Mouse (Mus musculus): Measurements from ENCODE around the gene Glul. TPM values are rescaled to one million over a fixed set of nuclear protein-coding genes. Genes with fewer than 3 reads are reported as not detected.

Glul gene
- total RNA-seq, 2 experiments from 2014 or later: 1,489 to 1,771 TPM

DNA sequence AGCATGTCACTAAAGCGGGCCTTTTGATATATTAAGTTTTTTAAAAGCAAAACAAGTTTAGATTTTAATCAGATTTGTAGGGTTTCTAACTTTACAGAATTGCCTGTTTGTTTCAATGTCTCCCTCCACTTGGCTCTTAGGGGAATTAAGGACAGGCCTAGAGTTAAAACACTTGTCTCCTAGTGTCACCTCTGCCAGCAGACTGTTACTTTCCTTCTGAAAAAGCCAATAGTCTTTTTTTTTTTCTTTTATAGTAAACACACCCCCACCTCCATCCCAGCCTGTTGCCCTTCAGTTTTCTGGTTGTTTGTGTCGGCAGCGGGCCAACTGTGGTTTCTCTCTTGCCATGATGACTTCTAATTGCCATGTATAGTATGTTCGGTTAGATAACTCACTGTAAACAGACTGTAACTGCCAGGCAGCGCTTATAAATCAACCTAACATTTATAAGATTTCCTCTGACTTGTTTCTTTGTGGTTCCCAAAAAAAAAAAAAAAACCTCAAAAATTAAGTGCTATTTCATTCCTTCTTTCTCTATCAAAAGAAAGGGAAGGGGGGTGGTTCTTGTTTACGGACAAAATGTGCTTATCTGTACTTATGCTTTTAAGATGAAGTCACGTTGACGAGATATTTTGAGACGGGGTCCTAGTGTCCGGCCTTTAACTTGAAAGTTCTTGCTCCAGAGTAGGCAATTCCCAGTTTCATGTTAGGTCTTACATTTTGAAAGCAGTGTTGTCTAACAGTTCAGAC lies 9.6 kb downstream of the Glul start:
- DNase-seq (ENCODE audit: extremely low spot score in 1 of 2, low spot score in 1 of 2): no peak

DNA sequence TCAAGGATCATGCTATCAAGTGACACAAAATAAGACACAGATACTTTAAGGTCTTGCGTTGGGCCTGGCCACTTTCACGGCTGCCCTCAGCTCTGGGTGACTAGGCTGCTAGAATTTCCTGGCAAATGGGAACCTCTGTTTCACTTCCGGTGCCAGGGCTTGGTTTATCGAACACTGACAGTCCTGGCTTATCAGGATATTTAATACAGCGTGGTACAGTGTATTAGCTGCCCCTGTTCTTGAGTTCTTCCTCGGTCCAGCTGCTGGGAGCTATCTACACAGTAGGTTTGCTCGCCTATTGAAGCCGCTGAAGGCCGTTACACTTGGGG lies 10.2 kb downstream of the Glul start:
- no peak for DNase-seq (ENCODE audit: extremely low spot score in 1 of 2, low spot score in 1 of 2)

DNA sequence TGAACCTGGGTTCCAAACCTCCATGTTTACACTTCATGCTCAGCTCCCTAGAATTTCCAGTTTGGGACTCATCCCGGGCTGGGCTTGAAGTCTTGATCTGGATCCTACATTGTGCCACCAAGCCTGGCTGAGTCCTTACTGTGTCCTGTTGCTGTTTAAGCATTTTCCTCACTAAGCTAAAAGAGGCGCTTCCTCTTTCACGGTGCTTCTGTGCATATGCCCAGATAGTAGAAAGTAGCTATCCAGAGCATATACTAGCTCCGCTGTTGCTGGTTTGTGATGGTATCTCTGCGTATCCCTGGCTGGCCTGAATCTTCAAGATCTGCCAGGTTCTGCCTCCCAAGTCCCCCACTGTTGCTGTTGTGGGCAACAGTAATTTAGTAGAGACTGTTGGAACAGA lies 10.7 kb downstream of the Glul start:
- DNase-seq (ENCODE audit: extremely low spot score in 1 of 2, low spot score in 1 of 2): no peak

DNA sequence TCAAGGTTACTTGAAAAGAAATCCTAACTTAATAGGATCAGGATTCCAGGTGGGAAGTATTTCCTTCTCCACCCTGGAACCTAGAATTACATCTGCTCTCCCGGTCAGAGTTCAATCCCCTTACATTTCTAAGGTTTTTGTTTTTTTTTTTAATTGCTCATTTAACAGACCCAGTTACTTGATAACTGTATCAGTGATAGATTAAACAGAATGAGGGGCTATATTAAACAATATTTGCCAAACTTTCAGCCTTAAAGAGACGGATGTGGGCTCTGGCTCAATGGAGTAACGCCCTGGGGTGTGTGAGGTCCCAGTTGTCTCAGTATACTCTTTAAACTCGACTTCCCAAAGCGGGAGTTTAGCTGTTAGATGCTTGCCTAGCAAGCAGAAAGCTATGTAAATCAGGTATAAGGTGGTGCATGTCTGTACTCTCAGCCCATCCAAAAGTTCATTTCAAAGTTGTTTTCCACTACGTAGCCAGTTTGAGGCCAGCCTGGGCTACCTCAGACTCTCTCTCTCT lies 11.6 kb downstream of the Glul start:
- no peak for DNase-seq (ENCODE audit: extremely low spot score in 1 of 2, low spot score in 1 of 2)

DNA sequence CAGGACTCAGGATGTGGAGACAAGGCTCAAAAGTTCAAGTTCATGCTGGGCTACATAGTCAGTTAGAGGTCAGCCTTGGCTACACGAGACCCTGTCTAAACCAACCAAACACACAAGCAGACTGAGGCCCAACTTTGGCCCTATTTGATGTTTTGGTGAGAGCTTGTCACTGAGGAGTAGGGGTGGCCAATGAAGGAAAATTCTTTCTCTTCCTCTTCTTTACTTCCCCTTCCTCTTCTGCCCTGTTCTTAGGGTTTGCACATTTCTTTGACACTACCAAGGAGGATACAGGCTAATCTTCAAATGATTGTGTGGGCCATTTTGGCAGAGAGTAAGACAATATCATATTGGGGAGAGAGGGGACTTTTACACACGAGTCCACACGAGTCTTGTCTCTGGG lies 14.1 kb downstream of the Glul start:
- no peak for DNase-seq (ENCODE audit: extremely low spot score in 1 of 2, low spot score in 1 of 2)

DNA sequence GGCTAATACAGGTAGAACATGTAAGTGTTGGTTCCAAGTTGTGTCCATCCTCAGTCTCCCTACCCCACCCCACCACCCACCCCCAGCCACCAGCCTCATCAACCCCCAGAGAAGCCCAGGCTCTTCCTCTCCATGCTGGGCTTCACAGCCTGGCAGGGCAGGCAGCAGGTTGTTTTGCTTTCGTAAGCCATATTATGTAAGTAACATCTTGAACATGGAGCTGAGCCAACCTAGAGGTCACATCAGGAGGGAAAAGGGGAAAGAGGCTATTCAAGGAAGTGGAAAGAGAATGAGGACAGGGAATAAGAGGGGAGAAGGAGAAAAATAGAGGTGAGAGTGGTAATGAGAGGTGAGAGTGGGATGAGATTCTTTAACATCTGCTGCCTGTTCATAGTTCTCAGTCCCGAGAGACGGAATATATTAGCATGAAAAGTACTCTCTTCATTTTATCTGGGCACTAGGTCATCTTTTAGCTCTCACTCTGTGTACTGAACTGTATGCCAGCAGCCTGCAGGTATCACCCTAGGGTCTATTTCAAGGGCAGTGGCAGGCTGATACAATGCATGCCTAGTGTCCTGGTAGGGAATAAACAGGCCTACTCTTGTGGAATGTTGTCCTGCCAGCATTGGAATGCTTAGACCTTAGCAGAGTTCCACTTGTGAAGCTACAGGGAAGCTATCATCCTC lies 18.9 kb downstream of the Glul start:
- no peak for DNase-seq (ENCODE audit: extremely low spot score in 1 of 2, low spot score in 1 of 2)

DNA sequence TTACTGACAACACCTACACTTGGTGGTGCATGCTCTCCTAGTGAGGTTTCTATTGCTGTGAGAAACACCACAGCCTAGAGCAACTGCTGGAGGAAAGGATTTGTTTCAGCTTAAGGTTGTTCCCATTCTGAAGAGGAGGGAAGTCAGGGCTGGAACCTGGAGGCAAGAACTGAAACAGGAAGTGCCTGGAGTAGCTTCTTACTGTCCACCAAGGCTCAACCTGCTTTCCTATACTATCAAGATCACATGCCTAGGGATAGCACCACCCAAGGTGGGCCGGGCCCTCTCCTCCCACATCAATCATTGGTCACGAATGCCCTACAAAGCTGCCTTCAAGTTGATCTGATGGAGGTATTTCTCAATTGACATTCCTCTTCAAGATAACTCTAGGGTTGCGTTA lies 21.9 kb downstream of the Glul start:
- no peak for DNase-seq (ENCODE audit: extremely low spot score in 1 of 2, low spot score in 1 of 2)

DNA sequence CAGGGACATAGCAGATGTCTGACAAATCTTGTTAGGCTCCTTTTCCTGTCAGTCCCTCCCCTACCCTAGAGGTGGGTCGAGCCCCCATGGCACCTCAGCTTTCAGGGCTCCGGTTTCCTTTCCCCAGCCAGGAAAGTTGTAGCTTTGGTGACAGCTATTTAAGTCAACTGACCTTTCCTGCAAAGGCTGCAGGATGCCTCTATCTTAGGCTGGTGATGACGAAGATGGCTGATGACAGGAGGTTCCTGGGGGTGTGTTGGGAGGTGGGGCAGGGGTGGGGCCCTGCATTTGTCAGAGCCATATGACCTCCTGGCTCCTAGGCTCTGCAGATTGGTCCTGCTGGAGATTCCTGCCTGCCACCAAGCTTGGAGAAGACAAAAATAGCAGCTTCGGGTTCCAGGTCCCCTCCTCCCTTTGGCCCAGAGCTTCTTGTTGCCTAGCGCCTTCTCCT lies 22.9 kb downstream of the Glul start:
- DNase-seq (ENCODE audit: extremely low spot score in 1 of 2, low spot score in 1 of 2): no peak

DNA sequence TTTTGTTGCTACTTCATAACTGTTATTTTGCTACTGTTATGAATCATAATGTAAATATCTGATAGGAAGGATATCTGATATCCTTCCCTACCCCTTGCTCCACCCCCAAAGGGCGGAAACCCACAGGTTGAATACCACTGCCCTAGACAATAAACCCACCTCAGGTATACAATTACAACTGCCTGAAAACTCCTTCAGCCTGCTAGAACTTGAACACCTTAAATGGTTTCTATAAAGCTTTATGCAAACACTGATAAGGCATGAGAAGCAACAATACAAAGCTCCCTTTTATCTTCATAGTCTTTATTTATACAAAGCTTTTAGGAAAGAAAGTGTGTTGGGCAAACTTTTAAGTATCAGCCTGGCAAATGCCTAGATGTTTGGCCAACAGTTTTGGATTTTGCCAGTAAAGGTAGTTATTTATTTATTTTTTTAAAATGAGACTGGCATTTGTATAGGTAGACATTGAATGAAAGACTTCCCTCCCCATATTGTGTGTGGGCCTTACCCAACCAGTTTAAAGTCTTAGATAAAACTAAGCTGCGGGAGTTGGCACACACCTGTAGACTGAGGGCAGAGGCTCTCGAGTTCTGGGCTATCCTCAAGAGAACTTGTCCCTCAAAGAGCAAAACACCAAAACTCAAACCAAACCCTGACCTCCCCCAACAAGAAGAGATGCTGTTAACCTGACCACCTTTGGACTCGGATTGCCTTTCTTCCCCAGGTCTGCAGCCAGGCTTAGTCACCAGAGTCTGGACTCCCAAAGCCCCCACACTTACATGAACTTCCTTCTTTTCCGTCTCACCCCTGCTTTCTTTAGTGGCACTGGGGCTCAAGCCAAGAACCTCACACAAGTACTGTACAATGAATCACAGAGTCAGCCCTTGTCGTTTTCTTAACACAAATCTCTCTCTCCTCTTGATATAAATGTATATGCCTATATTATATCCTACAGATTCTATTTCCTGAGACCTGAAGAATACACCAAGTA lies 24.9 kb downstream of the Glul start:
- no peak for DNase-seq (ENCODE audit: extremely low spot score in 1 of 2, low spot score in 1 of 2)

DNA sequence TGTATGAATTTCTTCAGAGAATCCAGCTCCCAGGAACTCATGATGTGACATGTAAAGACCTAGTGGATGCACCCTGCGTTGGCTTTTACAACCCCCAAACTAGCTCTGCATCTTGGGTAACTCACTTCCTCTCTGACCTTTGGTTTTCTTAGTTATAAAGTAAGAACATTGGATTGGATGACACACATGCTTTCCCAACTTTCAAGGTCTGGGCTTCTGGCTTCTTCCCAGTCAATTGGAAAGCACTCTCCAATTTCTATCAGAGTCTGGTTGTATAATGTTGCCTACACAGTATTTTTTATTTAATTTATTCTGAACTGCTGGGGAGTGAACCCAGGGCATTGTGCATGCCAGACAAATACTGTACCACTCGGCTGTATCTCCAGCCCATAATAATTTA lies 30.7 kb downstream of the Glul start:
- DNase-seq (ENCODE audit: extremely low spot score in 1 of 2, low spot score in 1 of 2): no peak

DNA sequence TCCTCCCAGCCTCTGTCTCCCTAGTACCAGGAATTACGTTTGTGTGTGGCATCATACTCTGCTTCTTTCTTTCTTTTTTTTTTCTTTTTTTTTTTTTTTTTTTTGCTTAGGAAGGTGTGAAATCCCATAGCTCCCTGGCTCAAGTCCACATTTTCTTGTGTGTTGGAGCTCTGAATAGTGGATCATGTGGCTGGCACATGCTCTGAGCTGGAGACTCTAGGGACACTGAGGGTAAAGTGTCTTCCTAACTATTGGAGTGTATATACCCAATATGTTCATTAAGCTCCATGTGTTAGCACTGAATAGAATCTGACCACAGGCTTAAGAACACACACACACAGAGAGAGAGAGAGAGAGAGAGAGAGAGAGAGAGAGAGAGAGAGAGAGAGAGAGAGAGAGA lies 34.0 kb downstream of the Glul start:
- no peak for DNase-seq (ENCODE audit: extremely low spot score in 1 of 2, low spot score in 1 of 2)

DNA sequence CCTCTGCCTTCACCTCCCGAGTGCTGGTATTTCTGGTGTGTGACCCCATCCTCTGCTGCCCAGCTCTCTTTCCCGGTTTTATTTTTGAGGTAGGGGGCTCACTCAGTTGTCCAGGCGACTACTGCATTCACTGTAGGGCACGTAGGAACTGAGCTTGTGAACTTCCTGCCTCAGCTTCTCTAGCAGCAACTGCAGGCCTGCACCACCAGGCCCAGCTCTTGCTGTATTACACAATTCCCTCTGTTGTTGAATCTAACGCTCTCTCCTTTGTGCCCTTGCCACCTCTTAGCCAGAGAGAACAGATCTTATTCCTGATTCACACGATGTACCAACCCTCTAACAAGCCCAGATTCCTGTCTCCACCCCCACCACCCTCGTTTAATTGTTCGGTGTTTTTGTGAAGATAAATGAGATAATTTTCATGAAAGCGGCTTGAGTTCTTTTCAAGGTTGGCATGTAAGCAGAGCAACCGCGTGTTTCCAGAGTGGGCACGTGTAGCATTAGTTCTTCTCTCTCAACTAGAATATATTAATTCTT lies 36.2 kb downstream of the Glul start:
- no peak for DNase-seq (ENCODE audit: extremely low spot score in 1 of 2, low spot score in 1 of 2)

DNA sequence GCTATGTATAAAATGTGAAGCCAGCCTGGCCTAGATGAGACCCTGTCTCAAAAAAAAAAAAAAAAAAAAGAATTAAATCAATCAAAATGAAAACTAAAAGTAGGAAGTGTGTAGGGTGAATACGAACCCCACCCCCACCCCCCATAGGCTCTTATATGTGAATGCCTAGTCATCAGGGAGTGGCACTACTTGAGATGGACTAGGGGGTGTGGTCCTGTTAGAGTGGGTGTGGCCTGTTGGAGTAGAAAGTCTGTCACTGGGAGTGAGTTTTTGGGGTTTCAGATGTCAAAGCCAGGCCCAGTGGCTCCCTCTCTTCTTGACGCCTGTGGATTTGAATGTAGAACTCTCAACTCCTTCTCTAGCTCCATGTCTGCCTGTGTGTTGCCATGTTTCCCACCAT lies 37.3 kb downstream of the Glul start:
- no peak for DNase-seq (ENCODE audit: extremely low spot score in 1 of 2, low spot score in 1 of 2)

DNA sequence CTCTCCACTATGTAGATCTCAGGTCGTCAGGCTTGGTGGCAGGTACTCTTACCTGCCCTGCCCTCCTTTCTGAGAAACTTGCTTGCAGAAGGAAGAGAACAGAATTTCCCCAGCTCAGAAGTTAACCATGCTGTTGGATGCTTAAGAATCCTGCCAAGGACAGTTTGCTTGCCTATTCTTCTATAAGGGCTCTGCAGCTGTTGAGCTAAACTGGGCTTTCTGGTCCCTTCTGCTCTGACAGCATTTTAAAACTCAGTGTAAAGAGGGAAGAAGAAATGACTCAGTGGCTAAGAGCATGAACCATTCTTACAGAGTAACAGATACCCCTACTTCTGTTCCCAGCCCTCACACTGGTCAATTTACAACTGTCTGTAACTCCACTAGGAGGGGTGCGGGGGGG lies 41.2 kb downstream of the Glul start:
- no peak for DNase-seq (ENCODE audit: extremely low spot score in 1 of 2, low spot score in 1 of 2)

DNA sequence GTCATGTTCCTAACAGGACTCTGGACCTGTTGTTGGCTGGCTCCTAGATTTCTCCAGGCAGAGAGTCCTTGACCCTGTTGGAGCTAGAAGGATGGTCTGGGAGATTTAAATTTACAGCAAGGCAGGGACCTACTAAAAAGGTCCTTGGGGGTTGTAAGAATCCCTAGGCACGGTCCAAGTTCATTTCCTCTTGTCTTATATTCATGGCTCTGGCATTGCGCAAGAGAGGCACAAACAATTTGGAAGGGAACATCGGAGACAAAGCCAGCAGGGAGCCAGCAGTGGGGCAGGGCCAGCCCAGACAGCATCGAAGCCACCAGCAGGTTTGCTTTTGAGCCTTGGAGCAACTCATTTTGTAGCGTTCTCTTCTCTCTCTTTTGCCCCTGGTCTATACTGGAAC lies 45.4 kb downstream of the Glul start:
- DNase-seq (ENCODE audit: extremely low spot score in 1 of 2, low spot score in 1 of 2): no peak

DNA sequence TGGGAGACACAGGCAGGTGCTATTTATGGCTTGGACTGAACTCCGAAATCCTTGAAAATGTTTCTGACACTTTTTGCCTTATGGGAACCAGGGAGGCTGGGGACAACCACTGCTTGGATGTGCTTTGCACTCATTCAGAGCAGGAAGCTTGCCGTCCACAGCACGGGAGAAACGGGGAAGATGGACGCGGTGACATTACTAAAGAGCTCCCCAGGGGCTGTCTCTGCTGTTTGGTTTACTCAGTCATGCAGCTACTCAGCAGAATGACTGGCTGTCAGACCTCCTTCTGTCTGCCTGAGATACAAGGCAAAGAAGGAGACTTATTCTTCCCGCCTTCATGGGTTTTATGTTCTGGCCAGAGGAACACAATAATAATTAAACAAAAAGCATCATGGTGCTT lies 47.2 kb downstream of the Glul start:
- DNase-seq (ENCODE audit: extremely low spot score in 1 of 2, low spot score in 1 of 2): no peak

DNA sequence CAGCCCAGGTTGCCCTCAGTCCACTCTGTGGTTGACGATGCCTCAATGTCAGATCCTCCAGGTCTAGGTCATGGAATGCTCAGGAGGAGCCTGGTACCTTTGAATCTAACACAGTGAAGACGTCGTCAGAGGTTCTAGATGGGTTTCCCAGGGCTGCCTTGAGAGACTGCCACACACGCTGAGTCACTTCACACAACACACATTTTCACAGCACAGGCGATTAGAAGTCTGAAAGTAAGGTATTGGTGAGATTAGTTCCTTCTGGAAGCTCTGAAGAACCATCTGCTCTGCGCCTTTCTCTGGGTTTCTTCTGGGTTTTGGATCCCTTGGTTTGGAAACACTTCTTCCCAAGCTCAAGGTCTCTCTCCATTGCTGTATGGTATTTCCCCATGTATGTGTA lies 48.1 kb downstream of the Glul start:
- no peak for DNase-seq (ENCODE audit: extremely low spot score in 1 of 2, low spot score in 1 of 2)

DNA sequence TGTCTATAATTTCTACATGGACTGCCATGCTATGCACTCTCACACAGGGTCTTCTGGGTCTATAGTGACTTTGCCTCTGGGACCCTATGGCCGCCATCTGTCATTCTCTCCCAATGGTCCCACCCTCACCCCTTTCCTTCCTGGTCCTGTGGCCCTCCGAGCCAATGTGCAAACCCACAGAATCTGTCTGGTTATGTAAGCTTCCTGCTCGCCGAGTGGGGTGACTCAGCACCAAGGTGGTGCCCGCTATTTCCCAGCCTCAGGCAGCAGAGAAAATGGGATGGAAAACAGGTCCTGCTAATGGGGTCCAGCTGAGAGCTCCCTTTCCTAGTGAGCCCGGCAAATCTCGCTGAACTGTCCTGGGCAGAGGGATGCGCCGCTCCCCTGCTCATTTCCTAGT lies 53.5 kb downstream of the Glul start:
- no peak for DNase-seq (ENCODE audit: extremely low spot score in 1 of 2, low spot score in 1 of 2)

DNA sequence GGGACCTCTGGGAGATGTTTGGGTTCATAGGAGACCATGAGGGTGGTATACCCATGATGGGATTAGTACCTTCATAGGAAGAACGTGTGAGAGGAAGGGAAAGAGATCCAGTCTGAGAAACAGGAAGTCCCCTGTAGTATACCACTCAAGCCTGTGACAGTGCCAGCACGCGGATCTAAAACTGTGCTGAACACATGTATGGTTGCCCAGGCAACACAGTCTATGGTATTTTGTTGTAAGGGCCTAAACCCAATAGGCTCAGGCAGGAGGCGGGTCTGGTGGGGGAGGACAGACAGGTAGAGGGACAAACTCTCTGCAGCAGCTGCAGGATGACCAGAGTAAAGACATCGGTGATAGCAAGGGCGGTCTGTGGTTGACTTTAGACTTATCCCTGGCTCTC lies 54.1 kb downstream of the Glul start:
- DNase-seq (ENCODE audit: extremely low spot score in 1 of 2, low spot score in 1 of 2): no peak

DNA sequence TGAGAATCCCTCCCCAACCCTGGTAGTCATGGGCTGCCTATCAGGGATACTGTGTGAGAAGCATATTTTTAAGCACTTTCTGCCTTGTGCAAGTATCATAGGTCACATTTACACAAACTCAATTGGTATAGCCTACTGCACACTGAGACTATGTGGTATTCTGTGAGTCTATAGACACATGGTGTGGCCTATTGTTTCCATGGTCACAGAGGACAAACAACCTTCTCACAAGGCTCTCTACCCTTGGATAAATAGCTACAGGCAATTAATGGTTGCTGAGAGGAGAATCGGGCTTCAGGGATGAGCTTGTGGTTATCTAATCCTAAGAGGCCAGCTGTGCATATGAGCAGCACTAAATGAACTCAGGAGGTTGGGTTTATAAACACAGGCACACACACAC lies 58.1 kb downstream of the Glul start:
- DNase-seq (ENCODE audit: extremely low spot score in 1 of 2, low spot score in 1 of 2): no peak

Data from layer of hippocampus, postnatal 25 days (tissue).